Mouse (Mus musculus): ENCODE data around the gene Gm17651.

DNA sequence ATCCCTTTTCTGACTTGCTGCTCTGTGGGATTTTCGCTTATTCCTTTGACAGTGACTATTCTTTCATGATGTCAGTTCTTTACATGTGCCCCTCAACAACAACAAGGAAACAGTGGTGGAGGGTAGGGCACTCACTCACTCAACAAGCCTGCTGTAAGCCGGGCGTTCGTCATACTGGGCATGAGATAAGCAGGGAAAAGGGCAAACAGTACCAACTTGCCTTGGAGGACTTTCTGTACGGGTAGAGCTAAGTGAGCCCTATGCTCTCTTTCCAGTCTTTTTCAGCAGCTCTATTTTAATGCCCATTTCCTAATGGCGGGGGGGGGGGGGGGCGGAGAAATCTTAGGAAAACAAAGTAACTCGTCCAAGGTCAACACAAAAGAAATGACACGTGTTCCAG lies 32.5 kb downstream of the Gm17651 start:
- TF ChIP-seq POLR2A (IDR thresholded peaks at IDR 0.05; ENCODE audit: borderline replicate concordance, extremely low read depth, low read depth, low read length) (no peak), CTCF (IDR thresholded peaks at IDR 0.05; ENCODE audit: insufficient read depth, low read length) (no peak)
